Mouse (Mus musculus): Measurements from ENCODE around the gene Adra2b.
A peak's percentile ranks its signal among the peaks of the same experiment; 100 is the strongest.

Gene Adra2b

DNA sequence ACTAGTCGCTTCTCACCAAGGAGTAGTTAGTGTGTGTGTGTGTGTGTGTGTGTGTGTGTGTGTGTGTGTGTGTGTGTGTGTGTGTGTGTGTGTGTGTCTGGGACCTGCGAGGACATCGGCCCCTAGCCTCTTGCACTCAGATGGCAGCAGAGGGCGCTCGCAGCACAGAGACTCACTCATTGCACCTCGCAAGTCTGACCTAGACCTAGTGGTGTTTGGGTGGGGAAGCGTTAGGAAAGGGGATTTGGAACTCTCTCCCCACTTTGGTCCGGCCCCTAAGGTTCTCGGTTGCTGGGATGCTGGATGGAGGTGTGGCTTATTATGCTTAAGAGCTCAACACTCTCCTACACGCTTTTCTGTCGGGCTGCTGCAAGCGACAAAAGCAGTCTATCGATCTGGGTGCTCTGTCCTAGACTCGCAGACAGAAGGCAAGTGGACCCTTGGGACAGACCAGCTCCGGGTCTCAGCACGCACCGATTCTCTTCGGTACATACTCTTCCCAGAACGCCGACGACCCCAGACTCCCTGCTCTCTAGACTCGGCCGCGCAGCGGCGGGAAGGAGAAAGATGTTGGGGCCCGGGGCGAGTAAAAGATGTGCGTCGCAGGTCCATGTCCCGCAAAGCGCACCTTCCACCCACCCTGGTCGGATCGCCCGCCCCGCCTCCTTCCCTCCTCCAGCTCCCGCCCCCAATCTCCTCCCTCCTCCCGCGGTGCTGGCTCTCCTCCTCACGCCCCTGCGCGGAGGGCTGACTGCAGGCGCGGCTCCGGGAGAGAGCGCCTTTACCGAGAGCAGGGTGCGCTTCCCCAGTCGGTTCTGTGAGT, at the start of gene Adra2b:
Adra2b (plus strand) TSS at position 750 of the 823 bp plus-strand sequence.
- DNase-seq = peak; percentile 70 to 78

GRCm38 (mm10) chr2:127313878-127314277, 49.1 kb upstream of the Adra2b start:
- no peak for DNase-seq

GRCm38 (mm10) chr2:127314467-127315154, 48.4 kb upstream of the Adra2b start:
- DNase-seq = peak in 1 of 2 experiments; percentile 23

- DNase-seq = no peak
These were observed 47.9 kb upstream of the Adra2b start for GRCm38 (mm10) chr2:127315155-127315470.

DNA sequence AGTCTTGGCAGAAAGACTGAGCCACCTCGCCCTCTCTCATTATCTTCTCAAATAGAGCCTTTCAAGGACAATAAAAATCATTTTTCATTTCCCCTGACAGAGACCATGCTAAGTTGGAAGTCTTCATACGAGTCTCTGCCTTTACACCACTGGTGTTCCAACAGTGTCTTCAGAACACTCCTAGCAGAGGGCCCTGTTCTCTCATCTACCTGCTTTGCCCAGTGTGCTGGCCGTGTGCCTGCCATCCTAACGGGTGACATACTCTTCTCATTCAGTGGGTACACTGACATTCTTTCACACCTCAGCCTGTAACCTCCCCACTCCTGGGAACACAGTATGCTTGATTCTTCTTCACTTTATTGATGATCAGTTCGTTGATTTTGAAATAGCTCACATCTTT, 46.6 kb upstream of the Adra2b start:
- DNase-seq = no peak

- no peak for DNase-seq
These were observed 44.9 kb upstream of the Adra2b start for GRCm38 (mm10) chr2:127318136-127318535.

DNA sequence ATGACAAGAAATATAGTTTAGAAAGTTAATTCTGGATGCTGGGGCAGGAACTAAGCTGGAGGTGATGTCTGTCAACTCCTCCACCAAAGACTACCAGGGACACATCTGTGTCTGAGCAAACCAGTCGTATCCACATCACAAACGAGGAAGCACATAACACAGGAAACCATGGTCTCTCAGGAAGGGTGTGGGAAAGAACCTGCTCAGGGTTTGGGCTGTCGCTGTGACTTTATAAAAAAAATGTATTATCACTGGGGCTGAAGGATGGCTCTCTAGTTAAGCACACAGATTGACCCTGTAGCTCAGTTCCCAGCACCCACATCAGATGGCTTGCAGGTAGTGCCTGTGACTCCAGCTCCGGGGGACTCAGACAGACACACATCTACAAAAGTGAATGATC, 43.9 kb upstream of the Adra2b start:
- DNase-seq = no peak

DNA sequence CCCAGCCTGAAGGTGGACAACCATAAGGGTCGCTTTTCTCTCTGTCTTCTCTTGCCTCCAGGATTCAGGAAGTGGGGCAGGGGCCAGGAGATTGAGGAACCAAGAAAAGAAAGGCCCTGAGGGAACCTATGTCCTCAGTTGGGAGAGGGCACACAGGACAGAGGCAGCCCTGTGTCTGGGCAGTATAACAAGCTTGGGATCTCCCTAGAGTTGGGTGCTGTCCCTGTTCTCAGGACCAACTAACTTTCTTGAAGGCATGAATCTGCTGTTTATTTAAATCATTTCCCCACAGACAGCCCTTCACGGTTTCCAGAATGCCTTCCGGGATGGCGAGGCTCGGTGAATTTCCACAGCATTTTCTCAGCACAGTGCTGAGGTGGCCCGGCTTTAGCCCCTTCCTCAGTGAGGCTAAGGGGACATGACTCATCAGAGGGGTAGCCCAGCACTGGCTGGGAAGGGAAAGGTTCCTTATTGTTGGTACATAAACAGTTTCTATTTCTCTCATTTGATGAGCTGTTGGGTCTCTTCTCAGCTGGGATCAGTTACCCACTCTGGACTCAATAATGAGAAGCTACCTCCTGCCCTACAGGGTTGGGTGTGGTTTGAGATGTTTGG, 40.2 kb upstream of the Adra2b start:
- no peak for DNase-seq

GRCm38 (mm10) chr2:127323667-127324066, 39.3 kb upstream of the Adra2b start:
- no peak for DNase-seq

- no peak for DNase-seq
These were observed 38.6 kb upstream of the Adra2b start for GRCm38 (mm10) chr2:127324456-127324855.

- DNase-seq = no peak
These were observed 34.7 kb upstream of the Adra2b start for GRCm38 (mm10) chr2:127328090-127328851.

- no peak for DNase-seq
These were observed 30.0 kb upstream of the Adra2b start for GRCm38 (mm10) chr2:127332807-127333570.

DNA sequence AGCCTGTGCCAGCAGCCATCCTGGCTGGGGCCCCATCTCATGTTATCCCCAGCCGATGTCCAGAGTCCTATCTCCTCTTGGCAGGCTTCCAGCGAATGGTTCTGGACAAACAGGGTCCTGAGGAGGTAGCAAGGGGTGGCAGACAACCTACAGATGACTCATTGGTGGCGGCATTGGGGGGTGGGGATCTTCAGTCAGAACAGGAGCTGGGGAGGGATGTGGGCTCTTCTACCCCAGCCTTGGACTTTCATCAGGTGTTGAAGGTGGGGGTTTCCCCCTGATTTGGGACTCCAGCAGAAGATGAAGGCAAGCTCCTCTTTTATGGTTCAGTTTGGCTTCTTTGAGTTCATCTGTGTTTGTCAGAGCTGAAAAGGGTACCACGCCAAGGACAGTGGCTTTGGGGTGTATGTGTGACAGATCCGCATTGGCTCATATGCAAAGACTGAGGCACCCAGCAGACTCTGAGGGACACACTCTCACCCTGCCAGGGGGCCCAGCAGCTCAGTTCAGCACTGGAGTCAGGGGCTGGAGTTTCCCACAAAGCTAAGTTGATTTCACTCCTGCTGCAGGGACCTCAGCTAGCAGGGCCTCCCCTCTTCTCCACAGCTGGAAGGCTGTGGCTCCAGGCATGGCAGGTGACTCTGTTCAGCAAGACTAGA, 28.9 kb upstream of the Adra2b start:
- no peak for DNase-seq

GRCm38 (mm10) chr2:127335078-127335541, 27.9 kb upstream of the Adra2b start:
- peak in 1 of 2 experiments; percentile 38 for DNase-seq

- peak; percentile 81 to 83 for DNase-seq
These were observed 27.1 kb upstream of the Adra2b start, which contains the start of gene Dusp2 for GRCm38 (mm10) chr2:127335767-127336496. TSS of gene Dusp2 (plus strand) at chr2:127336159.

GRCm38 (mm10) chr2:127336497-127336832, 26.5 kb upstream of the Adra2b start:
- DNase-seq = no peak

DNA sequence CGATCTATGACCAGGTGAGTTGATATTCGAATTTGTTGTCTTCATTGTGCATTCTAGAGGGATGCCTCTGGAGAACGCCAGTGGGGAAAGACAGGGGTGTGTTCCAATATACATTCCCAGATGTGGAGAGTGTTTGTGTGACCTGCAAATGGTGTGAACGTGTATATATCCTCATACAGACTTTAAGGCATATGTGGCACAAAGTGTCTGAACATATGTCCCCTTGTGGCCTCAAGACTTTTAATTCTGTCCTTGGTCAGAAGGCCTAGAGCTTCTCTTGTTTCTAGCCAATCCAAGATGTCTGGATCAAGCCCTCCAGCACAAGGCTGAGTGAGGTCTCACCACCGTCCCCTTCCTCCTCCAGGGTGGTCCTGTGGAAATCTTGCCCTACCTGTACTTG, 26.1 kb upstream of the Adra2b start:
- no peak for DNase-seq

DNA sequence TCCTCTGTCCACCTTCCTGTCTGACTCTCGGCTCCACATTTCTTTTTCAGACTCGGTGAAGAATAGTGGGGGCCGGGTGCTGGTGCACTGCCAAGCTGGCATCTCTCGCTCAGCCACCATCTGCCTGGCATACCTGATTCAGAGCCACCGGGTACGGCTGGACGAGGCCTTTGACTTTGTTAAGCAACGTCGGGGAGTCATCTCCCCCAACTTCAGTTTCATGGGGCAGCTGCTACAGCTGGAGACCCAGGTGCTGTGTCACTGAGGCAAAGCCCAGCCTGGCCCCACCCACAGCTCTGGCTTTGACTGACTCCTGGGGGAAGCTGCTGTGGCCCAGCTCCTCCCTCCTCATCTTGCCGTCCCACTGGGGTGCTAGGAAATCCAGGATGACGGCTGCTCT, 25.5 kb upstream of the Adra2b start:
- no peak for DNase-seq

DNA sequence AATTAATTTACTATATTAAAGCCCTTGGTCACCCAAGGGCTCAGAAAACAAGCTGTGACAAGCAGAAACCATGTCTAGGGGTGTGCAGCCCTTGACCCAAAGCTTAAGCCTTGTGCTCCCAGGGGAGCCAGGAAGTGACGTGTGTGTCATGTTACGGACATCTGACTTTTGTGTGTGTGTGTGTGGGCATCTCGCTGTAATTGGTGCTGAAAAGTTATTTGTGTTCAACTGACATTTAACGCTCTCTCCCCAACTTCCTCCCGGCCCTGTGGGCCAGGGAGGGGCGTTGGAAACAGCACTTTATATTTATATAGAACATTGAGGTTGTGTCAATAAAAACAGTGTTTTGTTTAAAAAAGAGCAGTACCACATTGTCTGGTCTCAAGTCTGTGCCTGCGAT, 25.0 kb upstream of the Adra2b start:
- no peak for DNase-seq

GRCm38 (mm10) chr2:127338416-127338815, 24.6 kb upstream of the Adra2b start, which contains the start of gene Astl:
TSS of gene Astl (plus strand) at chr2:127338639.
- DNase-seq = no peak

DNA sequence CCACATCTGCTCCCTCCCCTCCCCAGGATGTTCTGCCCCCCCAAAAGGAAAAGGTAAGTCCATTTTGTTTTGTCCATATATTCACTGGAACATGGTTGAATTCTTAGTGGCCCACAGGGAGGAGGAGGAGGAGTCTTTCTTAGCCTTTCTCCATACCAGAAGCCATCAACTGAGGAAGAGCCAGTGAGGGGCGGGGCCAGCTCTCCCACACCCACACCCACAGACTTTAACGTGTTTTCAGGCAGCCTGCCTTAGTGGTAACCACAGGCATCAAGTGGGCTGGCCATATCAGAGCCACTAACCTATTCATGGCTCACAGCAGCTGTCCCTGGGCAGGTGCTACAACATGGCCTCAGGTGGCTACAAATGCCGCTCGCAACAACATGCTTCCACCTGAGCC, 24.2 kb upstream of the Adra2b start:
- DNase-seq = no peak
